Mouse (Mus musculus) mouse embryonic stem cell (cell line): Measurements from ENCODE around the gene BC100530.
"Not testable (repeated sequence)": the region's sequence is repeated elsewhere in the genome, so short reads cannot be mapped to it uniquely, and the experiment has no call there.

ENCODE experiments used
- in situ Hi-C, 2 experiments: fragments of 300-500 bp; cut with MboI; formaldehyde crosslinking; loops; 1 replicate in 1 of 2; 3 replicates in 1 of 2; pipeline ENCODE4 v1.14.3; 2019 to 2020; ENCODE audit warnings: low sequenced_read_pairs in 2 of 2, low pct_unique_long_range_greater_than_20kb in 1 of 2, mixed read lengths in 1 of 2; ENCODE audit not compliant: unreplicated experiment in 1 of 2

The BC100530 gene

GRCm38 (mm10) chr16:36367648-36368047, at the start of gene BC100530:
BC100530 (minus strand) TSS chr16:36367748.
- in situ Hi-C loops = not testable (repeated sequence)

- in situ Hi-C loops = no loop called here
Observed at GRCm38 (mm10) chr16:36408357-36408756, 40.8 kb upstream of the BC100530 start, which contains the start of gene Stfa2. Stfa2 (minus strand) TSS chr16:36408457.

GRCm38 (mm10) chr16:36389060-36389459, 21.5 kb upstream of the BC100530 start:
- in situ Hi-C loops = no loop called here

GRCm38 (mm10) chr16:36337171-36337570, 30.4 kb downstream of the BC100530 start:
- in situ Hi-C loops = no loop called here

GRCm38 (mm10) chr16:36334232-36334631, 33.3 kb downstream of the BC100530 start, which contains the start of gene BC117090:
BC117090 (minus strand) TSS chr16:36334332.
- in situ Hi-C loops = no loop called here

GRCm38 (mm10) chr16:36319286-36319685, 48.3 kb downstream of the BC100530 start:
- in situ Hi-C loops = no loop called here

- in situ Hi-C loops = not testable (repeated sequence)
Observed at GRCm38 (mm10) chr16:36316111-36316510, 51.4 kb downstream of the BC100530 start.
